Mouse (Mus musculus) layer of hippocampus, postnatal 36 days (tissue): Measurements from ENCODE around the gene Asb4. TPM values are rescaled to one million over a fixed set of nuclear protein-coding genes. Genes with fewer than 3 reads are reported as not detected.
A peak's percentile ranks its signal among the peaks of the same experiment; 100 is the strongest.

Experiments used
- DNase-seq, 2 experiments: peaks; one replicate each; pipeline ENCODE4 v3.0.0; 2022
- total RNA-seq, 2 experiments: library from RNA; stranded (reverse); gene quantifications; 2 replicates each; pipeline ENCODE4 v1.2.3; 2021

Gene Asb4
- total RNA-seq, 2 experiments from 2014 or later, result 0.50 to 0.71 TPM

DNA sequence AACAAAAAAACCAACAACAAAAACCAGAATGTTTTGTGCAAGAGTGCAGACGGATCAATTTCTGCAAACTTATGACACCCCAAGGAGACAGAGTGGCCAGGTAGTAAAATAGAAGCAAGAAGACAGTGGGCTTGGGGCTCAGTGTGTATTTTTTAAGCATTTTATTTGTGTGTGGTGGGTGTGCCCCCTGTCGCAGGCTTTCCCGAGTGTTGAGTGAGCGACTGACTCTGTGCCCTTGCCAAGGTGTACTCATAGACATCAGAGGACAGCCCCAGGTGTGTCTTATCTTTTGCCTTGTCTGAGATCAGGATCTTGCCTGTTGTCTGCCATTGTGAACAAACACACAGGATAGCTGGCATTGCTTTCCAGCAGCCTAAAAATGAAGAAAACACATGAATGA, 63.8 kb downstream of the Asb4 start:
- DNase-seq, result no peak

DNA sequence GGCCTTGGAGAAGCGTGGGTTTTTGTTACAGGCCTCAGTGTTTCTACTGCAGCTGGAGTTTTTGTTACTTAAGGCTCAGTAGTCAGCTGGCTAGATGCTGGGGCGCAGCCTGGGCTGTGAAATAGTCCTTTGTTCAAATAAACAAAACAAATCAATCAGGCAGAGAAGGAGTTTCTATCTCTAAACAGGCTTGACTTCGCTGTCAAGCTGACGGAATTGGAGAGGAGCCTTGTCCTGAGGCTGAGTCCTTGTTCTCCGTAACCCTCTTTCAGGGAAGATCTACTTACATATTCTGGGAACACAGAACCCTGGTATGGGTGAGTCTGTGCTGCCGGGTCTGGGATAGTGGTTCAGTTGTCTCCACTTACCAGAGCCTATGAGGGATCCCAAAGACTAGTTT, 64.4 kb downstream of the Asb4 start:
- DNase-seq, result peak in 1 of 2 experiments; percentile 10

DNA sequence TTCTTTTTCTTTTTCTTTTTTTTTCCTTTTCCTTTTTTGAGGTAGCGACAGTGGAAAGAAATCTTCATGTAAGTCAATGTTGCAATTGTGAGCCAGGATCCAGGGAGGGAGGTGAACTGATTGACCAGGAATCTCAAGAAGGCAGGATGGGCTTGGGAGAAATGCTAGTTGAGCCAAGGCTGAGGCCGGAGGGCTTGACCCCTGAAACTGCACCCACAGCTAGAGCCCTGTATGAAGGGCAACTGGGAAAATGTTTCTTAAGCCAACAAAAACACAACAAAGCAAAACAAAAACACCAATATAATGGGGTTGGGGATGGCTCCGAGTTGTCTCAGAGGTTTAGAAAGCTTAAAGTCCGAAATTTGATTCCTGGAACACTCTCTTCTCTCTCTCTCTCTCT, 65.2 kb downstream of the Asb4 start:
- DNase-seq, result no peak

DNA sequence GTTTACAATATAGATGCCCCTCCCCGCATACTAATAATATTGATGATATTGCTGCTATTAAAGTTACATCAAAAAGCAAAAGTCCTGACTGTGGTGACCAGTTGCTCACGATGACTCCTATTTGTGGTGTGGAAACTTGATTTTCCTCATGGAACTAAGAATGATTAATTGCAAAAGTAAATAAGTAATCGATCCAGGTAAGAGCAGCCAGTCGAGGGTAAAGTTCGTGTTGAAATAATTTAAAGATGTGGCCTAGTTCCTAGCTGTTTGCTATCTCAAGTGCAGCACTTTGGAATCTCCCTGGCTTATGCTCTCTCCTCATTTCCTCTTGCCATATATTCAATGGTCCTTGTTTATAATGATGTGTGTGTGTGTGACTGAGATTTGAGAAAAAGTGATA, 66.7 kb downstream of the Asb4 start:
- no peak for DNase-seq

DNA sequence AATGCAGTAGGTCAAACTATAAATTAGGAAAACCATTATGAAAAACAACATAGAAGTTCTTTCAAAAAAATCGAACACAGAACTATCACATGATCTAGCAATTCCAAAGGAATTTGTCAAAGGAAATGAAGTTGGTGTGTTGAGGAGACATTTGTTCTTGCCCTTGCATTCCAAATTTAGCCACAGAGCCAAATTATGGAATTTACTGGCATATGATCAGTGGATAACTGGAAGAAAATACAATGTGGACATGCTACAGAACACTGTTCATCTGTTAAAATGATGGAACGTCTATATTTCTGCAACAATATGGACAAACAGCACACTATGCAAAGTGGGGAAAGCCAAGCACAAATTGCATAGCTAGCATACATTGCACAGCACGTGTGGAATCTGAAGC, 72.7 kb downstream of the Asb4 start:
- no peak for DNase-seq

DNA sequence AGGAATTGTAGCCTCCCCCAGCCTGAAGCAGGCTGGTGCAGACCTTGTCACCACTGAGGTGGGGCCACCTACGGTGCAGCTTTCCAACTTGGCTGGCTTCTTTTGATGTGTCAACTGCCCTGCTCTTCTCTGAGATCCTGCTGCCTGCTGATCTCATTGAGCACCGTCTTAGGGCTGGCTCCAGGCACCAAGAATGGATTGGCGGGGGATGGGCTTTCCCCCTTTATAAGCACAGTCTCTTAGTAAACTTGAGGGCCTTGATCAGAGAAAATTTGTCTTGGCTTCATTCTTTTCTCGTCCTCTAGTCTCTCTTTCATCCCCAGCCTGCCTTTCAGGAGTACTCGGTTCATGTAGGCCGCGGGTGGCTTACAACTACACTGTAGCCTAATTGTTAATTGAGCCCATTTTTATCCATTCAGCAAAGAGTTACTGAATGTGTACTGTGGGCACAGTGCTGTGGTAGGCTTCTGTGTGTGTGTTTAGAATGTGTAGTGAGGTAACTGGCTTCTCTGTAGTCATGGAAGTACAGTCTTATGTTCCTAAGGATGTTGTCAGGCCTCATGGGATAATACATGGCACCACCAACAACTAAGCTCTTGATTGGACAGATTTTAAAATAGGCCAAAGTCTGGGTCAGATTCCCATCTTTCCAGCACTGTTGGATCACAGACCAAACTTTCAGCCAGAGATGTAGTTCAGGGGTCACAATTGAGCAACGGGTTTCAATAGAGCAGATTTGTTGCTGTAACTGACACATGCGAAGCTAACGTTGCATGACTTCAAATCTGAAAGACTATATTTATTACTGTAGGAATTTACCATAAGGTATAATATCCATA, 87.5 kb downstream of the Asb4 start:
- DNase-seq, result no peak

DNA sequence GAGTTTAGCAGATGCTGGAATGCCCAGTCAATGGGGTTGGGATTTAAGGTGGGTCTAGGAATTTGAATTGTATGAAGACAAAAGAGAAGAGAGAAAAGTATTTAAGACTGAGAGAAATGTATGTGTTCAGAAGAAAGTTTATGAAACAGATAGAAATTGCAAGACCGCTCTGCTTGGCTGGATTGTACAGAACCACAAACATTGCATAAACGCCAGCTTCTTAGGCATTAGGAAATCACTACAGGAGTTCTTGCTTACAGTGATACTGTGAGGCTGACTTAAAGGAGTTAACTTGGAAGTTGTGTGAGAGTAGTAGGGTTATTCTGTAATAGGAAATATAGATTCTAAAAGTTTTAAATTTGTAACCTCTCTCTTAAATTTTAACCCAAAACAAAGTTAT, 89.5 kb downstream of the Asb4 start:
- no peak for DNase-seq

DNA sequence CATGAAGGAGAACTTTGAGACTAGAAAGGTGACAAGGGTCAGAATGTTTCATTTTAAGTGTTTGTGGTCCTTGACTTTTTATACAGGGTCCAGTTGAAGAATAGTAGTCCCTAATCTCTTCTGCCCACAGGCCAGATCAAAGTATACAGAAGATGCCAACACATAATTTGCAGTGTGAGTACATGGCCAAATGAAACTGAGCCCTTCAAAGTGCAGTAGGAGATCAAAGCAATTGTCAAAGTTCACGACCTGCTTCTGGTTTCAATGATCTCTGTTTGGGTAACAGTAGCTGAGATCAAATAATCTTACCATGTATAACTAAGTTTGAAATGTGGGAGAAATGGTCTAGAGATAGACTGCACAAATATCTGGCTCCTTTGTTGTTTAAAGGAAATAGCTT, 90.8 kb downstream of the Asb4 start:
- no peak for DNase-seq

DNA sequence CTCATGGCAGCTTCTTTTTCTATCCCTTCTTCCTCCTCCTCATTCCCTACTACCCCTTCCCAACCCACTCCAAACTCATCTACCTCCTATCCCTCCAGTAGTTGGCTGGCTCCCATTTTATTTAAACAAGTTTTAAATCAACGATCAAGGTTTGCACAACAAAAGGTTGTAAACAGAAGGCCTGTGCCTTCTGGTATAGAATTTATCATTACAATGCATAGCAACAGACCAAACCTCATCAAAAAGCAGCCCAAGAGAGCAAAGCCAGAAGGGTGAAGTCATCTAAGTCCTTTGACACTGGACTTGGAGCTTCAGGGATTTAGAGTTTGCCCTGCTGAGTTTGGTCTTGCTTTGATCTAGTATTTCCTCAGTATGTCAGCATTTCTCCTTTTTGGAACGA, 97.9 kb downstream of the Asb4 start:
- no peak for DNase-seq

DNA sequence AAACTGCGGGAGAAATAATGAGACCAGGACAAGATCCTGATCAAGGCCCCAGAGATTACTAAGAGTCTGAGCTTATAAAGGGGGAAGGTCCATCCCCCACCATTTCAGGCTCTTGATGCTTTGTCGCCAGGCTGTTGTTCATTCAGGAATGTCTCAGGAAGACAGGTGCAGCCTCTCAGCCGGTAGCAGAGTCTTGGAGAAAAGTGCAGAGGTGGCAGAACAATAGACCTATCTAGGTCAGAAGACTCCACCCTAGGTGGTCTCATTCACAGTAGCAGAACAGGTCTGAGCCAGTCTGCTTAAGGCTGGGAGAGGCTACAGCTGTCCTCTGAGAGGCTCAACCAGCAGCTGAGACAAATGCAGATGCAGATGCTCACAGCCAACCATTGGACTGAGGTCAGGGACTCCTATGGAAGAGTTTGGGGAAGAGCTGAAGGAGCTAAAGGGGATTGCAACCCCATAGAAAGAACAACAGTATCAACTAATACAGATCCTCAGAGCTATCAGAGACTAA, 99.1 kb downstream of the Asb4 start:
- DNase-seq, result no peak

Other genes starting within 250 kb of the Asb4 start
- not detected for gene Pon1, start 189.4 kb upstream of the Asb4 start, total RNA-seq
- 1 to 10 TPM; 2.0 to 2.2 TPM for gene Pon3, start 127.1 kb upstream of the Asb4 start, total RNA-seq
- gene Pon2, start 84.9 kb upstream of the Asb4 start, total RNA-seq, result 10 to 100 TPM; 19.8 TPM
- 10 to 100 TPM; 11.3 to 14.5 TPM for gene Pdk4, start 112.9 kb downstream of the Asb4 start, total RNA-seq